Mouse (Mus musculus) erythroblast, embryonic 14.5 days (primary cell): ENCODE data around the gene Slc6a17. TPM values are rescaled to one million over a fixed set of nuclear protein-coding genes. Genes with fewer than 3 reads are reported as not detected.

ENCODE experiments used
- H3K27me3 ChIP-seq: 2 replicates; pipeline ENCODE4 v1.6.1; 2012; ENCODE audit warnings: inconsistent platforms; ENCODE audit not compliant: control insufficient read depth
- H3K36me3 ChIP-seq: 2 replicates; pipeline ENCODE4 v1.6.1; 2012; ENCODE audit warnings: mild to moderate bottlenecking, inconsistent platforms; ENCODE audit not compliant: control insufficient read depth
- H3K4me1 ChIP-seq: 2 replicates; pipeline ENCODE4 v1.6.1; 2012; ENCODE audit warnings: inconsistent platforms; ENCODE audit not compliant: control insufficient read depth
- H3K4me3 ChIP-seq: replicated peaks from 2 replicates; pipeline ENCODE3; 2012; ENCODE audit warnings: moderate library complexity, mild to moderate bottlenecking, inconsistent platforms
- H3K9me3 ChIP-seq: 2 replicates; pipeline ENCODE4 v1.6.1; 2012; ENCODE audit warnings: low read length, inconsistent platforms, mixed read lengths; ENCODE audit not compliant: control insufficient read depth
- GATA1 ChIP-seq: IDR thresholded peaks from 2 replicates; pipeline ENCODE4 v1.6.1; 2012; ENCODE audit warnings: low read length, inconsistent platforms, mixed read lengths
- TAL1 ChIP-seq: IDR thresholded peaks from 3 replicates; pipeline ENCODE4 v1.6.1; 2012; ENCODE audit warnings: low read length, inconsistent platforms, mixed read lengths
- polyA plus RNA-seq: library from polyadenylated mRNA; stranded (reverse); fragments of >175 nt; gene quantifications from 2 replicates; pipeline ENCODE4 v1.2.3, GENCODE M21; 2012

The Slc6a17 gene
- polyA plus RNA-seq, 1 experiment = not detected

DNA sequence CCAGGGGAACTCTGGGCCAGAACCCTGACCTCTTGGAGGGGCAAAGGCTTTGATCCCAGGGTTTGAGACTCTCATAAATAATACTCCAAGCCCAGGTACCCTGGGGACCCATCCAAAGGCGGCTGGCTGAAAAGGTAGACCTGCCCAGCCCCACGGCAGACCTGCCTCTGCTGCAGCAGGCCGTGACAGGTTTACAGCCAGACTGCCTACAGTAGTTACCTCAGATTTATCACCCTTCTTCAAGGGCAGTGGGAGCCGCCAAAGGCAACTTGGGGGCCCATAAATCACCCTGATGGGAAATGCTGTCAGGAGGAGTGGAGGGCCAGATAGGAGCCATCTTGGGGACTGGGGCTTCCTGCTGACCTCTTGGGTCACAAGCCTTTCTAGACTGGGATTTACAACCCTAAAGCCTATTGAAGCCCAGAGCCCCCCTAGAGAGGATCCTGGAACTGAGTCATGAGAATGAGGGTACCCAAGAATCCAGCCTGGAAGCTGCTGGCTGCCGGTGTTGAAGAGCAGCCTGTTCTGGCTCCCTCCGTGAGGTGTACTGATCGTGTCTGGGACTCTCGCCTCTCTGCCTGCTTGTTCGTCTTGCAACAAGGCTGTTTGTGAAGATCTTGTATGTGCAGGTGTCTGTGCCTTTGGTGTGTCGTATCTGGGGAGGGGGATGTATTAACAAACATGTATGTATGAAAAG, 28.0 kb upstream of the Slc6a17 start:
- Histone ChIP-seq H3K4me1 (no peaks in the 10 kb centered on the region), H3K36me3 (no peaks in the 10 kb centered on the region), H3K4me3 (no peak overlapping the region), H3K27me3 (no peaks in the 10 kb centered on the region), H3K9me3 (no peaks in the 10 kb centered on the region)
- no peak for TF ChIP-seq GATA1
- TF ChIP-seq TAL1 = no peak

- Histone ChIP-seq H3K9me3 (no peaks in the 10 kb centered on the region), H3K27me3 (no peaks in the 10 kb centered on the region; the same call in 1 of the 2 replicates), H3K36me3 (no peaks in the 10 kb centered on the region), H3K4me1 (no peaks in the 10 kb centered on the region), H3K4me3 (no peak overlapping the region)
- TF ChIP-seq GATA1 (no peak), TAL1 (no peak)
Observed at GRCm38 (mm10) chr3:107545278-107545677, 27.5 kb upstream of the Slc6a17 start.

DNA sequence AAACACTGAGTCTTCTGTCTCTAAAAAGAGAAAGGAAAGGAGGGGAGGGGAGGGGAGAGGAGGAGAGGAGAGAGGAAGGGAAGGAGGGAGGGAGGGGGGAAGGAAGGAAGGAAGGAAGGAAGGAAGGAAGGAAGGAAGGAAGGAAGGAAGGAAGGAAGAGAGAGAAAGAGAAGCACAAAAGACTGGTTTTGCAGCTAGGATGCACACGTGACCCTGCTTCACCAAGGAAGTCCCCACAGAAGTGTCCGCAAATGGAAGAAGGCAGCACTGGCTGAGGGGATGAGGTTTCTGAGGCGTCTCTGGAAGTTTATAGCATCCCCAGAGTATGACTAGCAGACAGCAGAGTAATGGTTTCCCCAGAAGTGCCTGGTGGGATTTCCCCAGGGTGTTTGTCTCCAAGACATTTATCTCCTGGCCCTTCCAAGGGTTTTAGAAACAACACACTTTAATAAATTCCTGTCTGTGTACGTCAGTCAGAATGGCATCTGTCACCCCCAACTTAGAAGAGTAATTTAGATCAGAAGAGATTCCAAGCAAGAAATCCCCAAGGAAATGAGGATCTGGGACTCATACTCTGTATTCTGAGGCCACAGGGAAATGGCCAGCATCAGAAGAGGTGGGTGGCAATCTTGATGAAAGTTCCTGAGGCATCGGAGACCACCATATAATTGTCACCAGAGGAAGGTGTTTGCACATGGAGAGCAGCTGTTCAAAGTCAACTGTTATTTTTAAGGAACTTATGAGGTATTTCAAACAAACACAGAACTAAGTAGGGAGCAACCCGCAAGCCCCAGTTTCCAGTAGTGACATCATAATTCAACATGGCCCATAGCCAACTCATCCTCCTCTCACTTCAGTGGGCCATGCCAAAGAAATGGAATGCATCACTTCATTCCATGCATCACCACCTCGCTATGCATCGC, 25.6 kb upstream of the Slc6a17 start:
- no peak overlapping the region for H3K4me3 ChIP-seq
- H3K27me3 ChIP-seq = peaks cover 3% of the 10 kb centered on the region; the same call in 1 of the 2 replicates
- H3K4me1 ChIP-seq = no peaks in the 10 kb centered on the region
- no peak for TF ChIP-seq GATA1
- no peak for TF ChIP-seq TAL1
- H3K9me3 ChIP-seq = no peaks in the 10 kb centered on the region
- H3K36me3 ChIP-seq = no peaks in the 10 kb centered on the region

- TF ChIP-seq TAL1 (no peak), GATA1 (no peak)
- H3K4me3 ChIP-seq = no peak overlapping the region
- no peaks in the 10 kb centered on the region for H3K9me3 ChIP-seq
- no peaks in the 10 kb centered on the region for H3K4me1 ChIP-seq
- H3K36me3 ChIP-seq = no peaks in the 10 kb centered on the region
- H3K27me3 ChIP-seq = peaks cover 3% of the 10 kb centered on the region; the same call in 1 of the 2 replicates
Observed at GRCm38 (mm10) chr3:107542584-107542983, 24.8 kb upstream of the Slc6a17 start.

- Histone ChIP-seq H3K4me1 (no peaks in the 10 kb centered on the region), H3K4me3 (no peak overlapping the region), H3K9me3 (no peaks in the 10 kb centered on the region), H3K36me3 (no peaks in the 10 kb centered on the region), H3K27me3 (peaks cover 17% of the 10 kb centered on the region)
- no peak for TF ChIP-seq GATA1
- TF ChIP-seq TAL1 = no peak
Observed at GRCm38 (mm10) chr3:107537504-107537889, 19.7 kb upstream of the Slc6a17 start.

- TF ChIP-seq TAL1 = no peak
- no peak for TF ChIP-seq GATA1
- no peaks in the 10 kb centered on the region for H3K36me3 ChIP-seq
- no peaks in the 10 kb centered on the region for H3K9me3 ChIP-seq
- peaks cover 17% of the 10 kb centered on the region for H3K27me3 ChIP-seq
- no peak overlapping the region for H3K4me3 ChIP-seq
- H3K4me1 ChIP-seq = no peaks in the 10 kb centered on the region
Observed at GRCm38 (mm10) chr3:107536810-107537503, 19.1 kb upstream of the Slc6a17 start.

DNA sequence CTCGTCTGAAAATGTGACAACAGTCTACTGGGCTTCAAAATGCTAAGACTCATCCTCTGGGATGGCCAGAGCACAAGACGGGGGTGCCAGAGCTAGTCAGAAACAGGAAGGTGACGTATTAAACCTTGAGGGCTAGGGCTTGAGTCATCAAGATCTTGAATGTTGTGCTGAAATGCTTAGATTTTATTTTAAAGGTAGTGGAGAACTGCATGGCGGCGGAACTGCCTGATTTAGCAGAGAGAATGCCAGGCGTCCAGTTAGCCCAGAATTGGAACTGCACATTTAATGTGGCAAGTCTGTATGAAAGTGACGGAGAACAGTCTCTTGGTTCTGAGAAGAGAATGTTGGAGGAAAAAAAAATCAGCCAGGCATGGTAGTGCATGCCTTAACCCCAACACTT, 17.1 kb upstream of the Slc6a17 start:
- TF ChIP-seq TAL1 (no peak), GATA1 (no peak)
- peaks cover 17% of the 10 kb centered on the region for H3K27me3 ChIP-seq
- H3K4me1 ChIP-seq = no peaks in the 10 kb centered on the region

GRCm38 (mm10) chr3:107533532-107533931, 15.7 kb upstream of the Slc6a17 start:
- Histone ChIP-seq H3K36me3 (no peaks in the 10 kb centered on the region), H3K27me3 (peaks cover 13% of the 10 kb centered on the region), H3K4me3 (no peak overlapping the region), H3K9me3 (no peaks in the 10 kb centered on the region), H3K4me1 (no peaks in the 10 kb centered on the region)
- TF ChIP-seq GATA1 (no peak), TAL1 (no peak)

More for the DNA sequence above, 17.1 kb upstream of the Slc6a17 start:
- Histone ChIP-seq H3K9me3 (no peaks in the 10 kb centered on the region), H3K4me3 (no peak overlapping the region), H3K36me3 (no peaks in the 10 kb centered on the region)

DNA sequence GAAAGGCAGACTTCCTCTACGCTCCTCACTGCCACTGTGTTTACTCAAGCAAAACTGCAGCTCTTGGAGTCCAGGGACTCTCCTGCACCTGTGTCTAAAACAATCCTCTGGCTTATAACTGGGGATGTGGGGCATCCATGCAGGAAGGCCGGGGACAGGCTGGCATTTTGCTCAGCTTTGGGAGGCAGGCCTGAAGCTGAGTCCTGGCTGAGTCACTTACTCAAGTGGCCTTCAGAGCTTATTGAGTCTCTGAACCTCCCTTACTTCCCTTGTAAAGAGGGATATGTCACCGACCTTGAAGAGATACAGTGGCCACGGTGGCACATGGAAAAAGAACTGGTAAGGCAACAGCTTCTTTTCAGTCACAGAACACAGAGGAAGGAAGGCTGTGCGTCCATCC, 12.8 kb upstream of the Slc6a17 start:
- TF ChIP-seq GATA1 (no peak), TAL1 (no peak)
- Histone ChIP-seq H3K27me3 (no peaks in the 10 kb centered on the region), H3K36me3 (no peaks in the 10 kb centered on the region), H3K4me3 (no peak overlapping the region), H3K4me1 (no peaks in the 10 kb centered on the region), H3K9me3 (no peaks in the 10 kb centered on the region)
